Mouse (Mus musculus) heart, embryonic 11.5 days (tissue): Measurements from ENCODE around the gene Smpdl3a. TPM values are rescaled to one million over a fixed set of nuclear protein-coding genes. Genes with fewer than 3 reads are reported as not detected.

ENCODE experiments used
- ATAC-seq: fragments of 200-750 bp; cut with Nextera tagmentation; replicated peaks from 2 replicates; pipeline ENCODE4 v1.8.0; 2017; ENCODE audit warnings: moderate library complexity; ENCODE audit not compliant: insufficient number of reproducible peaks, low FRiP score, low TSS enrichment
- H3K27ac ChIP-seq: fragments of 300-500 bp; sonication (generic); 2 replicates; pipeline ENCODE4 v1.5.1; 2014; ENCODE audit warnings: mild to moderate bottlenecking, low read depth, low read length
- H3K27me3 ChIP-seq: fragments of 300-500 bp; sonication (generic); 2 replicates; pipeline ENCODE4 v1.6.1; 2014; ENCODE audit warnings: mild to moderate bottlenecking, low read length, mixed read lengths; ENCODE audit not compliant: control insufficient read depth, insufficient read depth
- H3K36me3 ChIP-seq: fragments of 300-500 bp; sonication (generic); 2 replicates; pipeline ENCODE4 v1.6.1; 2014; ENCODE audit warnings: mild to moderate bottlenecking, low read length, moderate library complexity, mixed read lengths; ENCODE audit not compliant: control insufficient read depth, insufficient read depth
- H3K4me1 ChIP-seq: fragments of 300-500 bp; sonication (generic); 2 replicates; pipeline ENCODE4 v1.6.1; 2014; ENCODE audit warnings: low read length; ENCODE audit not compliant: control insufficient read depth, insufficient read depth
- H3K4me2 ChIP-seq: fragments of 300-500 bp; sonication (generic); 2 replicates; pipeline ENCODE4 v1.6.1; 2014; ENCODE audit warnings: mild to moderate bottlenecking, moderate library complexity
- H3K4me3 ChIP-seq: fragments of 300-500 bp; sonication (generic); 2 replicates; pipeline ENCODE4 v1.5.1; 2014; ENCODE audit warnings: low read depth, low read length
- H3K9ac ChIP-seq: fragments of 300-500 bp; sonication (generic); 2 replicates; pipeline ENCODE4 v1.6.1; 2014; ENCODE audit warnings: mild to moderate bottlenecking, low read depth, low read length, moderate library complexity
- H3K9me3 ChIP-seq: fragments of 300-500 bp; sonication (generic); replicated peaks from 2 replicates; pipeline ENCODE4 v1.6.1; 2016; ENCODE audit warnings: low read length; ENCODE audit not compliant: control insufficient read depth
- WGBS: fragments of 180-500 bp; shearing (Covaris S2); extraction: QIAGEN DNeasy Blood & Tissue Kit; methylation state at CpG from one replicate; pipeline ENCODE4 v1.1.7; 2014; ENCODE audit not compliant: insufficient replicate concordance; 5-methylcytosine and 5-hydroxymethylcytosine counted together
- polyA plus RNA-seq: library from polyadenylated mRNA; unstranded; fragments of >200 nt; fragmentation: Nextera tagmentation; extraction: Ambion mirVana; gene quantifications from 2 replicates; pipeline ENCODE4 v1.2.1, GENCODE M21; 2014

Smpdl3a gene
- polyA plus RNA-seq, 1 experiment from 2014 or later: 18.5 TPM

DNA sequence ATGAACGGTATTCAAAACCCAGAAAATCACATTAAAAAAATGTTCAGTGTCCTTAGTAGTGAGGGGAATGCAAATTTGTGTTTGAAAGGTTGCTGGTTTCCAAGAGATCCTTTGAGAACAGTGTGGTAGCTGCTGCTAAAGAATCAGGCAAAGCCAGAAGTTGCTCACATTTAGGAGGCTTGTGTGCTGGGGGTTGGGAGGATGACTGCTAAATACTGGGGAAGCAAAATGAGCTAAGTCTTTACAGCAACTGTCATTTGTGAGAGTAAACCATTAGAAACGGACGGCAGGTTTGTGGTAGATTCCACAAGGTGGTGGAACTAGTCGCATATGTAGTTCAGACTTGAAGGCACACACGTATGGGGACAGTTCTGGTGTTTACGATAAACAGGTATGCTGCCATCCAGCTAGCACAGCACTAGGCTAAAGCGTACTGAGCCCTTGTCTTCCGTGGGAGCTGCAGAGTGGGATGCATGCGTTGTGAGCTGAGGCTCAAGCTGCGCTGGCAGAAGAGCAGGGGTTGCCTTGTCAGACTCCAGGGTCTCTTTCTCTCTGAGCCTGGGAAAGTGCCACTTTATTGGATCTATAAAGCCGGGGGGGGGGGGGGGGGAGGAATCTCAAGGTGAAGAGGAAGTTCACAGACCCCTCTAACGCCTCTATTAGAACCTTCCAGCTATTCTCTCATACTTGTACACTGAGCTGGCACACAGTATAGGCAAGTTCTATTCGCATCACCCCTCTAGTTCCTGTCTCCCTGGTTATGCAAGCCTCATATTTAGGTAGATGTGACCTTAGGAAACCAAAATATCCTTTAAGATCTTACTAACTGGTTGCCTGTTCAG lies 10.6 kb upstream of the Smpdl3a start:
- 51% methylated on average over 12 of the region's 13 CpGs for WGBS
- ATAC-seq: no peak
- Histone ChIP-seq H3K4me2 (no peak overlapping the region), H3K36me3 (no peaks in the 10 kb centered on the region), H3K27ac (no peak overlapping the region), H3K4me1 (peaks cover 3% of the 10 kb centered on the region; the same call in 1 of the 2 replicates), H3K9ac (no peak overlapping the region), H3K9me3 (no peaks in the 10 kb centered on the region), H3K27me3 (no peaks in the 10 kb centered on the region), H3K4me3 (no peak overlapping the region)

DNA sequence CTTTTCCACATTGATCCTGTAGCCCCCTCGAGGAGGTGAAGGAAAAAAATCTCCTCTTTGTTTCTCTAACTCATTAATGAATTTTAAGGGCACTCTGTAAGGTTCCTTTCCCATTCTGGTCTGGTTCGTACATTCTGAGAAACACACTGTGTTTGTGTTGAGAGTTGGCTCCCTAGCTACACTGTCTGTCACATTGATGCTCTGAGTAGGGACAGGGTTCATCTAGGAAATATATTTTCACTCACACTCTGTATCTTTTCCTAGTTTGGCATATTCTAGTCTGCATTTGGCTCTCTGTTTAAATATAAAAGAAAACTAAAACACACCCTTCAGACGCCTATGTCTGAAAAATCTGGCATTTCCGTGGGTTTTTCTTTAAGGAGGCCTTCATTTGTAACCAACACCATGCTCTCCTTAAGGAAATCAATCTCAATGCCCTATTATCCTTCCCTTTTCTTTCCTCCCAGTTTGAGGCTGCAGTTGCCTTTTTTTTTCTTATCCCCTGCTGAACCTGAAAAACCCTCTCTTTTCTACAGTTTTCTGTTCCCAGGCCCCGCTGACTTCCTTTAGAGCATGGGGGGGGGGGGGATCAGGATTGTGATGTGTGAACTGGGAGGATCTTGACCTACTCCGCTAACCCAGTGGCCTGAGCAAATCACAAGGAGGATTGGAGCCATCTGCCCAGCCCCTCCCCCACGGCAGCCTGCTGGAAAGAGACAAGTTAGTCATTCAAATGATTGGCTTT lies 9.8 kb upstream of the Smpdl3a start:
- Histone ChIP-seq H3K27me3 (no peaks in the 10 kb centered on the region), H3K9ac (no peak overlapping the region), H3K4me3 (no peak overlapping the region), H3K4me1 (peaks cover 3% of the 10 kb centered on the region; the same call in 1 of the 2 replicates), H3K9me3 (no peaks in the 10 kb centered on the region), H3K36me3 (no peaks in the 10 kb centered on the region), H3K4me2 (peak overlapping the region; percentile 35), H3K27ac (no peak overlapping the region)
- WGBS: 22% methylated on average over 7 of the region's 7 CpGs
- ATAC-seq: no peak

DNA sequence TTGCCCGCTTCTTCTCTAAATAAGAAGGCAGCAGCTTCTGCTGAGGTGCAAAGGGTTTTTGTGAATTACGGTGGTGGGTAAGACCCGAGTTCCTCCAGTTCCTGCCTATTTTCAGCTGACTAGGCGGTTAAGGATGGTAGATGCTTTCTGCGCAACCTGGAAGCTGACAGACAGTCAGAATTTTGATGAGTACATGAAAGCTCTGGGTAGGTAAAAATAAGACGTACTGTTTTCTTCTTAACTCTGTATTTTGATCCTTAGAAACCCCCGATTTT lies 9.3 kb upstream of the Smpdl3a start, which contains the start of gene Fabp7:
Gene Fabp7 (plus strand): TSS at position 6 of the 275 bp plus-strand sequence.
- Histone ChIP-seq H3K4me2 (peak within 1 kb of the TSS; percentile 35), H3K27me3 (no peaks in the 10 kb centered on the region), H3K36me3 (no peaks in the 10 kb centered on the region), H3K9me3 (no peaks in the 10 kb centered on the region), H3K9ac (no peak within 1 kb of the TSS), H3K27ac (no peak within 1 kb of the TSS), H3K4me1 (peaks cover 3% of the 10 kb centered on the region; the same call in 1 of the 2 replicates), H3K4me3 (no peak within 1 kb of the TSS)
- no peak for ATAC-seq
- 28% methylated on average over 7 of the region's 7 CpGs for WGBS

DNA sequence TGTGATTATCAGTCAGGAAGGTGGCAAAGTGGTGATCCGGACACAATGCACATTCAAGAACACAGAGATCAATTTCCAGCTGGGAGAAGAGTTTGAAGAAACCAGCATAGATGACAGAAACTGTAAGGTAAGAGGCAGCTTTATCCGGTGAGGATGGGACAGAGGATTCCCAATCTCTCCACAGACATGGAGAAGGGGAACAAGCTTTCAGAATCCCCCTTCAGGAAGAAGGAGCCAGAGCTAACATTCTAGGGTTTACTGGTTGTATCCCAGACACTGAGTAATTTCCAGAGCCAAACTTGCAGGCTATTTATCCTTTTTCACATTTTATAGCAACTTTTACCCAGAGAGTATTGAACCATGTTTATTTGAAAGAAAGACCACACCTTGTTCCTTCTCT lies 8.6 kb upstream of the Smpdl3a start:
- Histone ChIP-seq H3K4me3 (no peak overlapping the region), H3K36me3 (no peaks in the 10 kb centered on the region), H3K27me3 (no peaks in the 10 kb centered on the region), H3K9me3 (no peaks in the 10 kb centered on the region), H3K4me1 (peaks cover 3% of the 10 kb centered on the region; the same call in 1 of the 2 replicates), H3K27ac (no peak overlapping the region), H3K4me2 (no peak overlapping the region), H3K9ac (no peak overlapping the region)
- 59% methylated on average over 2 of the region's 2 CpGs for WGBS
- no peak for ATAC-seq

DNA sequence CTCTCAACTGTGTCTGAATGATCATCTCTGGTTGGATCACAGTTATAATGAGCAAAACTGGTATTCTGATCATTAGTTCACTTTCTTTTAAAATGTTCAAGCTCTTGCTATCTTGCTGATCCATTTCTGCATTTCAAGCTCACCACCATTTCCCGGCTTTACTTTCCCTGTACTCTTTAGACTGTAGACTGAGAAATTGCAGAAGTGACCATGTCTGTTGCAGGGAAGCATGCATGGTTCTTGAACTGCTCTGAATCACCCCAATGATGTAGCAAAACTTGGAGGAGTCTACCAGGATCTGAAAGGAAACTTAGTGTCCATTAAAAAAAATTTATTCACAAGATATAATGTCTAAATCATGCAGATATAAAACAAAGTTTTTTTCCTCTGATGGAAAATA lies 1.2 kb upstream of the Smpdl3a start:
- WGBS: 82% methylated on average over 1 of the region's 1 CpGs
- H3K27me3 ChIP-seq: no peaks in the 10 kb centered on the region
- ATAC-seq: no peak
- H3K4me1 ChIP-seq: peaks cover 4% of the 10 kb centered on the region; the same call in 1 of the 2 replicates
- H3K4me2 ChIP-seq: no peak overlapping the region
- H3K9me3 ChIP-seq: no peaks in the 10 kb centered on the region
- no peak overlapping the region for H3K9ac ChIP-seq
- H3K4me3 ChIP-seq: no peak overlapping the region
- H3K27ac ChIP-seq: no peak overlapping the region
- no peaks in the 10 kb centered on the region for H3K36me3 ChIP-seq

DNA sequence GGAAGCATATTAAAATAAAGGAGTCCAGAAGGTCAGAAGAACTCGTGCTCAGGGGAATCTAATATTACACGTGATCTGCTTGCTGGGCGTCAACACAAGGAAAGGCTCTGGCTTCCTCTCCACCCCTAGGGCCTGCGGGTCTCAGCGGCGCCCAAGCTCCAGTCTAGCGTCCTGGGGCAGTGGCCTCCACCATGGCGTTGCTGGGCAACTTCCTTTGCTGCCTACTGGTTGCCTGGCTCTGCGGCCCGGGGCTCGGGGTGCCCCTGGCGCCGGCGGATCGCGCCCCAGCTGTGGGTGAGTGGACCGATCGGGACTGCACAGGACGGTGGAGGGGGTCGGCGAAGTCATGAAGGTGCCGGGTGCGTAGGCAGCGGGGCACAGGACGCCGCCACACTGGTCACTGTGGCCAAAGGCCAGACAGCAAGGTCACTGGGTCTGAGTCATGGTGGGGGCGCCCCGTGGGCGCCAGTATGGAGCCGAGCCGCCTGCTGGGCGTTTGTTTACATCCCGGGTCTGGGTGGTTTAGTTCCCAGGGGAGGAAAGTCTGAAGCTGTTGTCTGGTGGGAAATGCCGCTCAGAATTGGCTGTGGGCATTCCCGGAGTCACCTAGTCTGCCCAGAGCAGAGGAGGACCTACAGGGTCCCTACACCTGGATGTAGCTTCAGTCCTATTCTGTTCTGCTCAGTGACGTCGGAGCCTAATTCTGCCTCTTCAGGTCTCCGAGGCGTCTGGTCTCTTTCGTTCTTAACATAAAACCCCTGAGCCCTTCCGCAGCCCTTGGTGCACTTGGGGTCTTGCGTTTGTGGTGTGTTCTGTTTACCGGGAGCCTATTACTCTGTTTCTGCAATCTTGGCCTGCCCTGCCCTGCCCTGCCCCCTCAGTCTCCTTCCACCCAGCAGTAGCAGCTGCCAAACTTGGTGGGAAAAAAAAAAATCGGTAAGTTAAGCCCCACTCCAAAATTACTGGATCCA lies 641 bp downstream of the Smpdl3a start:
- peak overlapping the region; percentile 87 for H3K9ac ChIP-seq
- peak; percentile 80 for ATAC-seq
- H3K4me3 ChIP-seq: peak overlapping the region; percentile 69
- H3K4me2 ChIP-seq: peak overlapping the region; percentile 90
- peak overlapping the region; percentile 46; the same call in 1 of the 2 replicates for H3K27ac ChIP-seq
- no peaks in the 10 kb centered on the region for H3K27me3 ChIP-seq
- no peaks in the 10 kb centered on the region for H3K36me3 ChIP-seq
- peaks cover 4% of the 10 kb centered on the region; the same call in 1 of the 2 replicates for H3K4me1 ChIP-seq
- WGBS: 1% methylated on average over 44 of the region's 44 CpGs
- no peaks in the 10 kb centered on the region for H3K9me3 ChIP-seq

DNA sequence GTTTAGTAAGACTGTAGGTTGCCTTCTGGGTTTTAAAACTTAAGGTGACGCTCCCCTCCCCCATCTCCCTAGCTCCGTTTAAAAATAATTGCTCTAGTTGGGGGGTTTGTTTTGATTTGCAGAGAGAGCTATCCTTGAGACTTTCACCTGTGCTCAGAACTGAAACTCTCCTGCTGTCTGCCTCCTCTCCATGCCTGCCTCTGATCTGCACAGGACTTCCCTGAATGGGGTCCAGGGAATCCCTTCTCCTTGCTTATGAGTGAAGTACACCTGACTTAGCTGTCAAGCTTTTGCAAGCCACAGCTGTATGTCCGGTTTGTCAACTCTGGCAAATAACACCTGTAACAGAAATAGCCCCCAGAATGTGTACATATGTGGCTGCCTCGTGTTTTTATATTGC lies 1.4 kb downstream of the Smpdl3a start:
- H3K4me2 ChIP-seq: peak overlapping the region; percentile 90
- peak overlapping the region; percentile 46; the same call in 1 of the 2 replicates for H3K27ac ChIP-seq
- ATAC-seq: no peak
- H3K9me3 ChIP-seq: no peaks in the 10 kb centered on the region
- peak overlapping the region; percentile 87; the same call in 1 of the 2 replicates for H3K9ac ChIP-seq
- H3K27me3 ChIP-seq: no peaks in the 10 kb centered on the region
- H3K4me3 ChIP-seq: peak overlapping the region; percentile 69
- 28% methylated on average over 4 of the region's 4 CpGs for WGBS
- H3K4me1 ChIP-seq: peaks cover 4% of the 10 kb centered on the region; the same call in 1 of the 2 replicates
- no peaks in the 10 kb centered on the region for H3K36me3 ChIP-seq

DNA sequence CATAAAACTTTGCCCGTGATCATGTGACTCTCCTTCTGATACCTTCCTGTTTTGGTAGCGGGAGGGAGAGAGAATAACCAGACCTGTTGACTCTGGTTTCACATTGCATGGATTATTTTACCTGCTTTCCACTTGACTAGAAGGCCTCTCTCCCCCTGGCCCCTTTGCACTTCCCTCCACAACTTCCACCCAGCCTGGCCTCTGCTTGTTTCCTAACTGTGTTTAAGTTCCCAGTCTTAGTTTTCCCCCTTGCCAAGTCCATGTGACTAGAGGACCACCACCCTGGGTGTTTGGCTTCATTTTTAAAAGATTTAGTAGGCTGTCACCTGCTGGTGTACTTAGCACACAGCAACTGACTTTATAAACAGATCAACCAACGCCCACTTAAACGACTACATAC lies 1.9 kb downstream of the Smpdl3a start:
- 0 out of 2 replicates have a peak, but pooled peaks have one; percentile 23 for ATAC-seq
- H3K4me2 ChIP-seq: peak overlapping the region; percentile 90; the same call in 1 of the 2 replicates
- no peak overlapping the region for H3K4me3 ChIP-seq

More for the DNA sequence above, 1.9 kb downstream of the Smpdl3a start:
- no peaks in the 10 kb centered on the region for H3K9me3 ChIP-seq
- H3K27ac ChIP-seq: no peak overlapping the region
- no peak overlapping the region for H3K9ac ChIP-seq
- peaks cover 4% of the 10 kb centered on the region; the same call in 1 of the 2 replicates for H3K4me1 ChIP-seq
- H3K27me3 ChIP-seq: no peaks in the 10 kb centered on the region
- 48% methylated on average over 4 of the region's 4 CpGs for WGBS
- no peaks in the 10 kb centered on the region for H3K36me3 ChIP-seq
